Mouse (Mus musculus): ENCODE data around the gene Actn4.
"Not testable (repeated sequence)": the region's sequence is repeated elsewhere in the genome, so short reads cannot be mapped to it uniquely, and the experiment has no call there.

Gene Actn4

GRCm38 (mm10) chr7:28922606-28923005 is 39.5 kb downstream of the Actn4 start:
- no peak for DNase-seq

GRCm38 (mm10) chr7:28921722-28922465 is 40.2 kb downstream of the Actn4 start:
- no peak for DNase-seq

GRCm38 (mm10) chr7:28921178-28921577 is 41.0 kb downstream of the Actn4 start:
- DNase-seq, result no peak

- peak; percentile 90 for DNase-seq
These were observed 42.3 kb downstream of the Actn4 start for GRCm38 (mm10) chr7:28919815-28920214.

- no peak for DNase-seq
These were observed 43.6 kb downstream of the Actn4 start for GRCm38 (mm10) chr7:28918540-28918939.

GRCm38 (mm10) chr7:28917503-28918426 is 44.4 kb downstream of the Actn4 start:
- DNase-seq, result peak; percentile 85

- DNase-seq, result no peak
These were observed 45.6 kb downstream of the Actn4 start for GRCm38 (mm10) chr7:28916491-28916890.

GRCm38 (mm10) chr7:28913171-28913570 is 49.0 kb downstream of the Actn4 start:
- no peak for DNase-seq

GRCm38 (mm10) chr7:28911632-28912031 is 50.5 kb downstream of the Actn4 start:
- DNase-seq, result peak; percentile 84

- no peak for DNase-seq
These were observed 54.9 kb downstream of the Actn4 start for GRCm38 (mm10) chr7:28907195-28907594.

GRCm38 (mm10) chr7:28903778-28904177 is 58.4 kb downstream of the Actn4 start:
- no peak for DNase-seq

GRCm38 (mm10) chr7:28902809-28903208 is 59.3 kb downstream of the Actn4 start:
- DNase-seq, result no peak

- DNase-seq, result no peak
These were observed 60.0 kb downstream of the Actn4 start for GRCm38 (mm10) chr7:28902180-28902579.

GRCm38 (mm10) chr7:28901311-28902125 is 60.6 kb downstream of the Actn4 start:
- no peak for DNase-seq

GRCm38 (mm10) chr7:28899972-28900371 is 62.2 kb downstream of the Actn4 start:
- no peak for DNase-seq

GRCm38 (mm10) chr7:28897661-28898060 is 64.5 kb downstream of the Actn4 start:
- DNase-seq, result no peak

GRCm38 (mm10) chr7:28894942-28895341 is 67.2 kb downstream of the Actn4 start:
- no peak for DNase-seq

- DNase-seq, result peak; percentile 76
These were observed 68.4 kb downstream of the Actn4 start for GRCm38 (mm10) chr7:28893643-28894265.

- DNase-seq, result no peak
These were observed 69.5 kb downstream of the Actn4 start for GRCm38 (mm10) chr7:28892601-28893000.

GRCm38 (mm10) chr7:28888701-28889161 is 73.4 kb downstream of the Actn4 start:
- no peak for DNase-seq

GRCm38 (mm10) chr7:28886486-28886885 is 75.7 kb downstream of the Actn4 start:
- no peak for DNase-seq

GRCm38 (mm10) chr7:28883704-28884103 is 78.4 kb downstream of the Actn4 start:
- DNase-seq, result not testable (repeated sequence)

Measured in kidney, postnatal 10 days (tissue).